Mouse (Mus musculus) hindbrain, embryonic 14.5 days (tissue): ENCODE measurements at regions not wholly inside any gene's neighbourhood (a gene's known extent, or its start where the extent isn't known, plus 50 kb on each side); places are given as distances from the start of the nearest gene placed in this dataset.

Experiments
- ATAC-seq: fragments of 200-750 bp; cut with Nextera tagmentation; 2 replicates; pipeline ENCODE4 v1.8.0; 2017; ENCODE audit warnings: moderate number of reproducible peaks, mild to moderate bottlenecking, moderate TSS enrichment, moderate library complexity; ENCODE audit not compliant: low FRiP score
- DNase-seq: peaks from one replicate; pipeline ENCODE4 v3.0.0-alpha.2; 2015; ENCODE audit warnings: low spot score
- H3K27ac ChIP-seq: fragments of 300-500 bp; sonication (generic); 2 replicates; pipeline ENCODE4 v1.5.1; 2014; ENCODE audit warnings: mild to moderate bottlenecking, moderate library complexity
- H3K27me3 ChIP-seq: fragments of 300-500 bp; sonication (generic); 2 replicates; pipeline ENCODE4 v1.6.1; 2014; ENCODE audit warnings: mild to moderate bottlenecking, low read length, mixed read lengths; ENCODE audit not compliant: control insufficient read depth, insufficient read depth
- H3K36me3 ChIP-seq: fragments of 300-500 bp; sonication (generic); replicated peaks from 2 replicates; pipeline ENCODE4 v1.6.1; 2014; ENCODE audit not compliant: control insufficient read depth, insufficient read depth
- H3K4me1 ChIP-seq: fragments of 300-500 bp; sonication (generic); replicated peaks from 2 replicates; pipeline ENCODE4 v1.6.1; 2014; ENCODE audit warnings: antibody characterized with exemption, low read length, mixed read lengths; ENCODE audit not compliant: control insufficient read depth, insufficient read depth
- H3K4me2 ChIP-seq: fragments of 300-500 bp; sonication (generic); replicated peaks from 2 replicates; pipeline ENCODE4 v1.6.1; 2014; ENCODE audit warnings: mild to moderate bottlenecking, moderate library complexity
- H3K4me3 ChIP-seq: fragments of 300-500 bp; sonication (generic); replicated peaks from 2 replicates; pipeline ENCODE4 v1.5.1; 2014; ENCODE audit warnings: mild to moderate bottlenecking, low read length
- H3K9ac ChIP-seq: fragments of 300-500 bp; sonication (generic); 2 replicates; pipeline ENCODE4 v1.6.1; 2014
- H3K9me3 ChIP-seq: fragments of 300-500 bp; sonication (generic); 2 replicates; pipeline ENCODE4 v1.6.1; 2016; ENCODE audit warnings: low read length; ENCODE audit not compliant: control insufficient read depth
- WGBS: fragments of 180-500 bp; shearing (Covaris S2); extraction: QIAGEN DNeasy Blood & Tissue Kit; methylation state at CpG from one replicate; pipeline ENCODE4 v1.1.7; 2014; 5-methylcytosine and 5-hydroxymethylcytosine counted together

DNA sequence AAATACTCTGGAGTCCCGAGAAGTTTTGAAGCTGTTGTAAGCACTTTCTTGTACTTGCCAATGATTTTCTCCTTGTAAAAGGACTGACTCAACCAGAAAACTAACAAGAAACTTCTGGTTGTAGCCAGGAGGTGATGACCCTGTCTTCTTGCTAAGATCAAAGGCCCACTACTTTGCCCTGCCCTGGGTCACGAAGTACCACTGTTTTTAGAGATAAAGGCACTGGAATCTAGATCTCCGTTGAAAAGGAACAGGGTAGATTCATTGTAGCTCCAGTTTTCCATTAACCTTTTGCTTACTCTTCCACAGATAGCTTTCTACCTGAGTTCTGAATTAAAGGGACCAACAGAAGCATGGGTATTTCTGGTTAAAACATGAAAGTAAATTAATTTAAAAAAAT lies 339.3 kb upstream of the Robo2 start:
- WGBS: 25% methylated on average over 3 of the region's 3 CpGs
- no peak overlapping the region for H3K27ac ChIP-seq
- H3K36me3 ChIP-seq: no peaks in the 10 kb centered on the region
- H3K4me2 ChIP-seq: no peak overlapping the region
- no peak overlapping the region for H3K4me3 ChIP-seq
- DNase-seq (no peak), ATAC-seq (no peak)
- H3K9me3 ChIP-seq: no peaks in the 10 kb centered on the region
- H3K27me3 ChIP-seq: no peaks in the 10 kb centered on the region
- H3K4me1 ChIP-seq: no peaks in the 10 kb centered on the region
- H3K9ac ChIP-seq: no peak overlapping the region

- H3K27me3 ChIP-seq: no peaks in the 10 kb centered on the region
- H3K9me3 ChIP-seq: no peaks in the 10 kb centered on the region
- H3K36me3 ChIP-seq: no peaks in the 10 kb centered on the region
- H3K4me3 ChIP-seq: no peak overlapping the region
- H3K4me2 ChIP-seq: no peak overlapping the region
- ATAC-seq (no peak), DNase-seq (no peak)
- H3K9ac ChIP-seq: no peak overlapping the region
- no peaks in the 10 kb centered on the region for H3K4me1 ChIP-seq
- H3K27ac ChIP-seq: no peak overlapping the region
Observed at GRCm38 (mm10) chr16:74749006-74749405, 337.4 kb upstream of the Robo2 start.

GRCm38 (mm10) chr16:74743512-74743911 lies 331.9 kb upstream of the Robo2 start:
- H3K4me3 ChIP-seq: no peak overlapping the region
- H3K4me2 ChIP-seq: no peak overlapping the region
- H3K4me1 ChIP-seq: no peaks in the 10 kb centered on the region
- ATAC-seq (no peak), DNase-seq (no peak)
- H3K9me3 ChIP-seq: no peaks in the 10 kb centered on the region
- WGBS: 60% methylated on average over 3 of the region's 3 CpGs
- no peak overlapping the region for H3K27ac ChIP-seq
- no peaks in the 10 kb centered on the region for H3K27me3 ChIP-seq
- no peak overlapping the region for H3K9ac ChIP-seq
- H3K36me3 ChIP-seq: no peaks in the 10 kb centered on the region

GRCm38 (mm10) chr16:74739194-74740135 lies 327.8 kb upstream of the Robo2 start:
- Histone ChIP-seq H3K4me1 (no peaks in the 10 kb centered on the region), H3K9me3 (no peaks in the 10 kb centered on the region), H3K27me3 (no peaks in the 10 kb centered on the region), H3K36me3 (no peaks in the 10 kb centered on the region), H3K27ac (no peak overlapping the region), H3K4me2 (no peak overlapping the region), H3K9ac (no peak overlapping the region), H3K4me3 (no peak overlapping the region)
- WGBS: 73% methylated on average over 12 of the region's 12 CpGs
- ATAC-seq: no peak
- no peak for DNase-seq

DNA sequence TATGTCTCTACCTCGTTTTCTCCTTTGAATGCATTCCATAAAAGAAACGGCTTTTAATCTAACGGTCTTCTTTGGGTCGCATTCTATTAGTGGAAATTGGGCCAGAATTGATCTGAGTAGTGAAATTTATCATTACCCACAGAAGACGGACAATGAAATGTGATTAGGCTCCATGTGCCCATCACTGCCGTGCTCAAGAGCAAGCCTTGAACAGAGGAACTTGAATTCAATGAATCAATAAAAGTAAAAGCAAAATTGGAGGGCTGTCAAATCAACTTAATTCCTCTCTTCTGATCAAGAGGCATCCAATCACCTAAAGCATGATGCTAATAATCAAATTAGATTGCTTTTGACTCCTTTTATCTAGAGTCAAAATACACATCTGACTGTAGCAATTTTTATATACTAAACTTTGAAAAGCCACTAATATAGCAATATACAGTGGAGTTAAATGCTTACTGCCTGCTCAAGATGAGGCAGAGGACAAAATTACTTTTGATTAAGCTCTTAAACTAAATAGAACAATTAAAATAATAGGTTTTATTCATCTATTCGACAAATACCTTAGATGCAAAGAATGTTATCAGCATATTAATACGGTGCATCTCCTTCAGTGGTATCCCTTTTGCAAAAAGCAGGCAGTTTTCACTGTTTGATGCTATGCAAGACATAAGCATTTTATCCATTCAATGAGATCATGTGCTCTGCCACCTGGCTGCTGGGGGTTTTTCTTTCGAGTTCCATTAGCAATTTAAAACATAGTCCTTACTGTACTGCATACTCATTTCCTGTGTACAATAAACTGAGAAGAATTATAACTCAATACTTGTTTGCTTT lies 321.5 kb upstream of the Robo2 start:
- Histone ChIP-seq H3K4me2 (no peak overlapping the region), H3K27ac (no peak overlapping the region), H3K9me3 (no peaks in the 10 kb centered on the region), H3K9ac (no peak overlapping the region), H3K4me1 (no peaks in the 10 kb centered on the region), H3K27me3 (no peaks in the 10 kb centered on the region), H3K4me3 (no peak overlapping the region), H3K36me3 (no peaks in the 10 kb centered on the region)
- 74% methylated on average over 9 of the region's 9 CpGs for WGBS
- ATAC-seq: no peak
- DNase-seq: no peak

DNA sequence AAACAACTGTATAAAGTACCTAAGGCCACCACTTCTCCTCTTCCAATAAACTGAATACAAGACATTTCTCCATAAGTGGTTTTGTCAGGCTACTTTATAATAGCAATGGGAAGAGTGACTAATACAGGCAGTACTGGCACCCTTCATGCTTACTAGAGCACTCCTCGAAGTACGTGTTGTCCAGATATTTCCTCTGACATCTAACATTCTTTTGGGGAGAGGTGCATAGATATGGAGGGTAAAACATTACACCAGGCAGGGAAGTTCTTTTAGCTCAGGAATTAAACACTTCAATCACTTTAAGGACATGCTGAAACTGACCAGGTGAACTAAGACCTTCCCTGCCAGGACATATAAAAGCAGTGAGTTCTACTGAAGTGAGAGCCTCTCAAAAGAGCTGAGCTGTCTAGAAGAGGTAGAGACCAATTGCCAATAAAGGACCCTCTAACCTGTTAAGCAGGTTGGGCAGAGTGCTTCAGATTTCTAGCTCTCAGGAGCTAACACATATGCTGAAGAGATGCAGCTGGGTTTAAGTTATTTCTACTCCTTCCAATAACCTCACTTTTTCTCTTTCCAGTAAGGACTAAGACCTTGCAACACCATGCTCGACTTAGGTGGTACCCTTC lies 318.7 kb upstream of the Robo2 start:
- no peaks in the 10 kb centered on the region for H3K36me3 ChIP-seq
- no peak overlapping the region for H3K27ac ChIP-seq
- ATAC-seq: no peak
- no peak overlapping the region for H3K9ac ChIP-seq
- no peaks in the 10 kb centered on the region for H3K4me1 ChIP-seq
- H3K4me2 ChIP-seq: no peak overlapping the region
- H3K4me3 ChIP-seq: no peak overlapping the region
- no peaks in the 10 kb centered on the region for H3K27me3 ChIP-seq
- DNase-seq: no peak
- H3K9me3 ChIP-seq: no peaks in the 10 kb centered on the region
- WGBS: 90% methylated on average over 3 of the region's 3 CpGs

- no peak for ATAC-seq
- Histone ChIP-seq H3K27me3 (no peaks in the 10 kb centered on the region), H3K9ac (no peak overlapping the region), H3K27ac (no peak overlapping the region), H3K4me3 (no peak overlapping the region), H3K9me3 (no peaks in the 10 kb centered on the region), H3K4me2 (no peak overlapping the region), H3K36me3 (no peaks in the 10 kb centered on the region), H3K4me1 (no peaks in the 10 kb centered on the region)
- DNase-seq: no peak
- WGBS: 33% methylated on average over 1 of the region's 1 CpGs
Observed at GRCm38 (mm10) chr16:74723217-74723616, 311.6 kb upstream of the Robo2 start.

GRCm38 (mm10) chr16:74718154-74718553 lies 306.5 kb upstream of the Robo2 start:
- H3K9ac ChIP-seq: no peak overlapping the region
- H3K36me3 ChIP-seq: no peaks in the 10 kb centered on the region
- DNase-seq (no peak), ATAC-seq (no peak)
- no peak overlapping the region for H3K4me3 ChIP-seq
- H3K27ac ChIP-seq: no peak overlapping the region
- H3K4me1 ChIP-seq: no peaks in the 10 kb centered on the region
- no peaks in the 10 kb centered on the region for H3K27me3 ChIP-seq
- no peak overlapping the region for H3K4me2 ChIP-seq
- WGBS: 79% methylated on average over 2 of the region's 2 CpGs
- no peaks in the 10 kb centered on the region for H3K9me3 ChIP-seq

DNA sequence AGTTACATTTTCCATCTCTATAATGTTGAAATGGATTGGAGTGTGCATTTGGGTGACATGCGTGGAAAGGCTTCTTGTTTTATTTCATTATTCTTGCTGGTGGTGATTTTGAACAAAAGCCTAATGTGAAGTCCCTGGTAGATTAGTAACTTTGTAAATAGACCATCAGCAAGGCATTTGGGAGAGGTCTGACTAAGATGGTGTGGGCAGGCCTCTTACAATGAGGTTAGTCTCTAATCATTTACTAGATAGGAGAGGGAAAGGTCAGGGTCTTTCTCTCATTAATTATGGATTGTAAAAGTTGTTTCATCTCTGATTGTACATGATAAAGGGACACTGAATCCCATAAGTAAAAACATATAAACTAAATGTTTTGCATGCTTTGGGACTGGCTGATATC lies 306.0 kb upstream of the Robo2 start:
- H3K4me1 ChIP-seq: no peaks in the 10 kb centered on the region

More for the DNA sequence above, 306.0 kb upstream of the Robo2 start:
- H3K4me3 ChIP-seq: no peak overlapping the region
- no peak overlapping the region for H3K9ac ChIP-seq
- H3K36me3 ChIP-seq: no peaks in the 10 kb centered on the region
- no peak for DNase-seq
- ATAC-seq: no peak
- H3K4me2 ChIP-seq: no peak overlapping the region
- H3K27me3 ChIP-seq: no peaks in the 10 kb centered on the region
- H3K27ac ChIP-seq: no peak overlapping the region
- H3K9me3 ChIP-seq: no peaks in the 10 kb centered on the region
- 57% methylated on average over 1 of the region's 1 CpGs for WGBS
